Mouse (Mus musculus): ENCODE results near the gene Heatr3. TPM values are rescaled to one million over a fixed set of nuclear protein-coding genes. Genes with fewer than 3 reads are reported as not detected.
A peak's percentile ranks its signal among the peaks of the same experiment; 100 is the strongest.
"Not testable (repeated sequence)": the region's sequence is repeated elsewhere in the genome, so short reads cannot be mapped to it uniquely, and the experiment has no call there.

The Heatr3 gene
- polyA plus RNA-seq, 1 experiment from 2014 or later: 38.0 TPM

DNA sequence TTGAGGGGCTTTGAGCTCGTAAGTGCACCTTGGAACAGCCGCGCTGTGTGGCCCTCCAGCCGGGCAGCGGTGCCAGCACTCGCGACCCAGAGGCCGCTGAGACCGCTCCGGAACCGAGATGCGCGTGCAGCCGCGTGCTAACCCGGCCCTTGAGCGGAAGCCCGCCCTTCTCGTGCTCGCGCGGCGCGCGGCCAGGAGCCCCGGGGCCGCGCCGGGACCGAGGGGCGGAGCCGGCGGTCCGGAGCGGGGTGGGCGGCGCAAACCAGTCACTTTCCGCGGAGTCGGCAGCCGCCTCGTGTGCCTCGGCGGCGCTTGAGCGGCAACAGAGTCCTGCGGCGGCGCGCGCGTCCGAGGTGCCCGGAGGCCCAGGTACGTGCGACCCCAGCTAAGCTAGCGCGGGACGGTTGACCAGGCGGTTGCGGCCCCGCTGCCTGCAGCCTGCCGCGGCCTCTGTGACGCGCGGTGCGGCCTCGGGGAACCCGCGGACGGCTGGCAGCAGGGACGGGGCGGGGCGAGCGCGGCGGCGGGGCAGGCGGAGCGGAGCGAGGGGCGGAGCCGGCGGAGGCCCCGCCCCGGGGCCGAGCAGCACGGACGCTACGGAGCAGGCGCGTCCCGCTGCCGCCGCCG lies 61.4 kb downstream of the Heatr3 start, which contains the start of gene Tent4b:
Gene Tent4b (plus strand): TSS at position 269 of the 627 bp plus-strand sequence.
- under 1% methylated on average over 84 of the region's 97 CpGs for WGBS
- H3K27me3 ChIP-seq: no peaks in the 10 kb centered on the region
- H3K9me3 ChIP-seq: no peaks in the 10 kb centered on the region
- peak within 1 kb of the TSS; percentile 68 for H3K4me2 ChIP-seq (replicated peaks)
- H3K4me3 ChIP-seq: peak within 1 kb of the TSS; percentile 92
- peak; percentile 97 for ATAC-seq (replicated peaks)
- H3K27ac ChIP-seq (replicated peaks): peak within 1 kb of the TSS; percentile 97
- no peaks in the 10 kb centered on the region for H3K36me3 ChIP-seq
- peaks cover 29% of the 10 kb centered on the region for H3K4me1 ChIP-seq
- H3K9ac ChIP-seq (replicated peaks): peak within 1 kb of the TSS; percentile 85

DNA sequence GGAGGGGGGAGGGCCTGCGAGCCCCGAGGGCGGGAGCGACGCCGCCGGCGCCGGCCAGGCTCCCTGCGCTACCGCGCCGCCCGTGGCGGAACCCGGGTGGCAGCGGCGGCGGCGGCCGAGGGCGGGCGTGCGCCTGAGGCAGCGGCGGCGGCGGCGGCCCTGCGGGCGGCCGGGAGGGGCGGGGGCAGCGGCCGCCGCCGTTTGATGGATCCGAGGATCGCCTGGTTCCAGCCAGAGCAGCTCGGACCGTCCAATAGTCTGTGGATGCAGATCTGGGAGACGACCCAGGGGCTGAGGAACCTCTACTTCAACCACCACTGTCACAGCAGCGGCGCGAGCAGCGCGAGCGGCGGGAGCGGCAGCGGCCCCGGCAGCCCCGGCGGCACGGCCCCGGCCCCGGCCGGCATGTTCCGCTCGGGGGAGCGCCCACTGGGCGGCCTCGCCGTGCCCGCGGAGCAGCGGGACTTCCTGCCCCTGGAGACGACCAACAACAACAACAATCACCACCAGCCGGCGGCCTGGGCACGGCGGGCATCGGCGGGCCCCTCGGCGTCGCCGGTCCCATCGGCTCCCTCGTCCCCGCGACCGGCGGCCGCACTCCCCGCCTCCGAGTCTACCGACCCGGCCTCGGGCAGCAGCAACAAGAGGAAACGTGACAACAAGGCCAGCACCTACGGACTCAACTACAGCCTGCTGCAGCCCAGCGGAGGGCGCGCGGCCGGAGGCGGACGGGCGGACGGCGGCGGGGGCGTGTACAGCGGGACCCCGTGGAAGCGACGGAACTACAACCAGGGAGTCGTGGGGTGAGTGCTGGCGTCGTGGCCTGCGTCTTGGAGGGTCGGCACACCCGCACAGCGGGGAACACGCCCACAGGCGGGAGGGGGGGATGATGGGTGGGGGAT lies 62.3 kb downstream of the Heatr3 start:
- H3K4me1 ChIP-seq: peaks cover 30% of the 10 kb centered on the region
- H3K27ac ChIP-seq (replicated peaks): peak overlapping the region; percentile 97
- peak; percentile 62 for ATAC-seq (replicated peaks)
- H3K27me3 ChIP-seq: no peaks in the 10 kb centered on the region
- peak overlapping the region; percentile 92 for H3K4me3 ChIP-seq
- H3K36me3 ChIP-seq: no peaks in the 10 kb centered on the region
- peak overlapping the region; percentile 68 for H3K4me2 ChIP-seq (replicated peaks)
- H3K9me3 ChIP-seq: no peaks in the 10 kb centered on the region
- H3K9ac ChIP-seq (replicated peaks): peak overlapping the region; percentile 85
- WGBS: under 1% methylated on average over 108 of the region's 117 CpGs

DNA sequence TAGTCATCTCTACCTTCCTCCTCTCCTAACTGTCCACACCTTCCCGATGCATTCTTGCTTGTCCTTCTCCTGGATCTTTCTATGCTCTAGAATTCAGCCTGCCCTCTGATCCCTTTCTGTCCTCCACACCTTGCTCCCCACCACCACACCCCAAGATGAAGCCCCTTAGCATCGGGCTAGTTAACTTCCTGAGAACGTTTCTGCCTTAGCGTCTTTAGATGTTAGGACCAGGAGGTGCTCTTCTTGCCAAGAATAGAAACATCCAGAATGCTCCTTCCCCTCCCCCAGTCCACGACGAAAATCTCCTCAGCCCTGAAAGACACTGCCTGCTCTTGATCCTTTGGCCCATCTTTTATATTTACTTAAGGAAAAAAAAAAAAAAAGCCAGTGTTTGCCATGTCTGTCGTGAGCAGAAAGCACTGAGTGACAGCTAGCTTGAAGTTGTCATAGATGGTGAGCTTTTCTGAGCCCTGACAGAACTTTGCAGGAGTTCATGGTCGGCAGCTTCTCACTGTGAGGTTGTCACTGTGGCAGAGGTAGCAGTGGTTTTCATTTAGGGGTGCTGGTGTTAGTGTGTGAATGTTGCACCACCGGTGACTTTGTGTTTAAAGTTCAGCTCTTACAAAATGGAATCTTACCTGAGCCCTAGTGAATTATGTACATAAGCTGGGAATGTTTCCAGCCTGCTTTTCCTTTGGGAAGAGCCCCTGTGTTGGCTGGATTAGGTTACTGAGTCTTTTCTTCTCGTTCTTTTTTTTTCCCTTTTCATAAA lies 63.3 kb downstream of the Heatr3 start:
- peaks cover 32% of the 10 kb centered on the region for H3K4me1 ChIP-seq
- no peak overlapping the region for H3K27ac ChIP-seq (replicated peaks)
- peak overlapping the region; percentile 92 for H3K4me3 ChIP-seq
- H3K36me3 ChIP-seq: no peaks in the 10 kb centered on the region
- H3K4me2 ChIP-seq (replicated peaks): peak overlapping the region; percentile 68
- H3K27me3 ChIP-seq: no peaks in the 10 kb centered on the region
- no peak for ATAC-seq (replicated peaks)
- 16% methylated on average over 10 of the region's 10 CpGs for WGBS
- peak overlapping the region; percentile 85 for H3K9ac ChIP-seq (replicated peaks)
- H3K9me3 ChIP-seq: no peaks in the 10 kb centered on the region

GRCm38 (mm10) chr8:88201641-88202040 lies 64.0 kb downstream of the Heatr3 start:
- Histone ChIP-seq H3K9ac (replicated peaks) (no peak overlapping the region), H3K4me1 (peaks cover 35% of the 10 kb centered on the region), H3K9me3 (no peaks in the 10 kb centered on the region), H3K27ac (replicated peaks) (no peak overlapping the region), H3K4me2 (replicated peaks) (peak overlapping the region; percentile 68), H3K36me3 (no peaks in the 10 kb centered on the region), H3K27me3 (no peaks in the 10 kb centered on the region), H3K4me3 (peak overlapping the region; percentile 92; the same call in 1 of the 2 replicates)
- WGBS: 40% methylated on average over 3 of the region's 3 CpGs
- ATAC-seq (replicated peaks): no peak

DNA sequence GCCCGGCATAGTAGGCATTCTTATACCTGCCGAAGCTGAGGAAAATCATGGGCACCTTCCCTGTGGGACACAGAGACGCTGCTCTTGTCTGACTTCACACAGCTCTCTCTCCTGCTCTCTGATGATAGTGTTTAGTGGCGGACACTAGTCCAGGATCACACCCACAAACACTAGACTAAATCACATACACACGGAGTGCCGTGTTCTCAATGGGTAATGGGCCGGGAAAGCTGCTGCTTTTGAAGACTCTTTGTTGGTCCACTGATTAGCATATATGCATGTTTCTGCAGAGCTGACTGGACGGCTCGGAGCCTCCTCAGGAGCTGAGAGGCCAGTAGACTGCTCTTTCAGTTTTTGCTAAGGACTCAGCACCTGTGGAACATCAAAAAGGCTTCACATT lies 68.4 kb downstream of the Heatr3 start:
- Histone ChIP-seq H3K27me3 (no peaks in the 10 kb centered on the region), H3K4me2 (replicated peaks) (no peak overlapping the region), H3K27ac (replicated peaks) (no peak overlapping the region), H3K36me3 (no peaks in the 10 kb centered on the region), H3K9ac (replicated peaks) (no peak overlapping the region), H3K4me3 (no peak overlapping the region), H3K9me3 (no peaks in the 10 kb centered on the region), H3K4me1 (peaks cover 29% of the 10 kb centered on the region)
- 49% methylated on average over 9 of the region's 9 CpGs for WGBS
- no peak for ATAC-seq (replicated peaks)

GRCm38 (mm10) chr8:88207121-88207821 lies 69.6 kb downstream of the Heatr3 start:
- 82% methylated on average over 7 of the region's 7 CpGs for WGBS

GRCm38 (mm10) chr8:88209930-88210827 lies 72.5 kb downstream of the Heatr3 start:
- H3K4me2 ChIP-seq (replicated peaks); H3K36me3 ChIP-seq; H3K9ac ChIP-seq (replicated peaks); ATAC-seq (replicated peaks); H3K27me3 ChIP-seq; H3K4me3 ChIP-seq; H3K9me3 ChIP-seq; H3K27ac ChIP-seq (replicated peaks): not testable (repeated sequence)
- peaks cover 11% of the 10 kb centered on the region; the same call in 1 of the 2 replicates for H3K4me1 ChIP-seq
- WGBS: 92% methylated on average over 6 of the region's 6 CpGs

More at GRCm38 (mm10) chr8:88207121-88207821, 69.6 kb downstream of the Heatr3 start:
- Histone ChIP-seq H3K4me3 (no peak overlapping the region), H3K9ac (replicated peaks) (no peak overlapping the region), H3K36me3 (no peaks in the 10 kb centered on the region), H3K4me1 (peaks cover 17% of the 10 kb centered on the region), H3K4me2 (replicated peaks) (no peak overlapping the region), H3K9me3 (no peaks in the 10 kb centered on the region), H3K27ac (replicated peaks) (no peak overlapping the region), H3K27me3 (no peaks in the 10 kb centered on the region)
- no peak for ATAC-seq (replicated peaks)

- Histone ChIP-seq H3K9me3 (no peaks in the 10 kb centered on the region), H3K9ac (replicated peaks) (no peak overlapping the region), H3K4me3 (no peak overlapping the region), H3K36me3 (no peaks in the 10 kb centered on the region), H3K4me2 (replicated peaks) (no peak overlapping the region), H3K27ac (replicated peaks) (no peak overlapping the region), H3K4me1 (peaks cover 22% of the 10 kb centered on the region), H3K27me3 (no peaks in the 10 kb centered on the region)
- no peak for ATAC-seq (replicated peaks)
- 66% methylated on average over 4 of the region's 4 CpGs for WGBS
Measured at GRCm38 (mm10) chr8:88221353-88221752, 83.7 kb downstream of the Heatr3 start.

Measured in forebrain, embryonic 15.5 days (tissue).